Mouse (Mus musculus): ENCODE data around the gene Ece1.

DNA sequence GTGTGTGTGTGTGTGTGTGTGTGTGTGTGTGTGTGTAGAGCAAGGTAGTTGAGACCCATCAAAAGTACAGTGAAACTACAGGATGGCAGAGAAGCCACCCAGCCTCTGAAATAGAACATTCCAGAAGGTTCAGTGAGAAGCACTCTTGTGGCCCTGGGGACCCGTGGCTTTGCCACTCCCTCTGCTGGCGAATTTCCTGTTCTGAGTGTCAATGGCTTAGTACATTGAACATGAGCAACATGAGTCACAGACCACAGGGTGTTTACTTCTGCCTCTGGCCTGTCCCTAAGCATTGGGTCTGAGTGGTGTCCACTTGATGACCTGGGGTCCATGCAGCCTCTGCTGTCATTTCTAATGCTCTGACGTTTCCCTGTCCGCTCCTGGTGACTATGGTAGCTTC is 28.6 kb downstream of the Ece1 start:
- TF ChIP-seq ZC3H11A (IDR thresholded peaks at IDR 0.05; ENCODE audit: low read depth, low read length) (no peak), CTCF (IDR thresholded peaks at IDR 0.05 in 2 of 3, conservative IDR thresholded peaks at IDR 0.05 in 1 of 3; ENCODE audit: control insufficient read depth in 1 of 3, insufficient read depth in 1 of 3, low read depth in 2 of 3, low read length in 3 of 3, poor library complexity in 1 of 3, severe bottlenecking in 1 of 3) (peak in 2 of 3 experiments; percentile 29 to 30; a peak in 3 of 6 replicates)
